Mouse (Mus musculus) naive thymus-derived CD4-positive, alpha-beta T cell, adult 2 months (primary cell): ENCODE data around the gene Tasp1.
"Not testable (repeated sequence)": the region's sequence is repeated elsewhere in the genome, so short reads cannot be mapped to it uniquely, and the experiment has no call there.

Experiments
- DNase-seq: peaks from one replicate; pipeline ENCODE4 v3.0.0-alpha.2; 2011; ENCODE audit warnings: low read depth

The Tasp1 gene

DNA sequence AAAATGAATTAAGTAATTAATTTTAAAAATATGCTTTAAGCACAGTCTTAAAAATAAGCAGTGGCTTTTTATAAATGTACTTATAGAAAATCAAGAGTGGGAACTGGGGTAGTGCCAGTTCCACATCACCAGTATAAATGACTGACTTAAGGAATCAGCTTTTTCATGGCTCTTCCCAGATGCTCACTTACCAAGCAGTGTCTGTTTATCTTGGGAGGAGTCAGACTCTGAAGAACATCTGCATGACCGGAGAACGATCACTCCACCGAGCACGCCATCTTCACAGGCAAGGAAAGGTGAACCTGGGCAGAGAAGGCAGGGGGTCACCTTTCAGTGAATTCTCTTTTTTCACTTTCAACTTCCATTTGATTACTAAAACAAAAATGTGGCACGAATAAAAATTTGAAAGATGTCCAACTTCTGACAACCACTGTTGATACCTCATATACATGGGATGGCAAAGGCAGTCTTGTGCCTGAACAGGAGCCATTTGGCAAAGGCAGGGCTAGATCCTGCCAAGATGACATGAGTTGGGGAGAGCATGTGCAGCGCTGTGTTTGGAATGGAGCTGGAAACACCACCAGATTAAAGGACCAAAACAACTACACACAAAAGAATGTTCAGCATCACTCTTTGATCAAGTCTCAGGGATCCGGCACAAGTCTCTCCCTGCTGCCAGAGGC, 182.9 kb downstream of the Tasp1 start:
- no peak for DNase-seq

- no peak for DNase-seq
Observed at GRCm38 (mm10) chr2:139878052-139878621, 188.5 kb downstream of the Tasp1 start.

DNA sequence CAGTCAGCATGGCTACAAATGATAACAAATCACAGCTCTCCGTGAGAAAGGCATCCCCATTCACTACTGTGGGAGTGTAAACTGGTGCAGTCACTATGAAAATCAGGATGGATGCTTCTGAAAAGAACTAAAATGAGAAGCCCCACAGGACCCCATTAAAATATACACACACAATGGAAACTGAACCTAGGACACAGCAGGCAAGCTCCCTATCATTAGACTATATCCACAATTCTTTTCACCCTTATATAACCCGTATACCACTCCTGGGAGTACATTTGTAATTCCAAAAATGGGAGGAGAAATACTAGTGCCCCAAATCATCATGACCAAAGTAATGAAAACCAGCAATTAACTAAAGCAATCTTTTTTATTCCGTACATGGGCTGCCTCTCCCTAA, 190.7 kb downstream of the Tasp1 start:
- no peak for DNase-seq

- no peak for DNase-seq
Observed at GRCm38 (mm10) chr2:139874173-139874572, 192.4 kb downstream of the Tasp1 start.

DNA sequence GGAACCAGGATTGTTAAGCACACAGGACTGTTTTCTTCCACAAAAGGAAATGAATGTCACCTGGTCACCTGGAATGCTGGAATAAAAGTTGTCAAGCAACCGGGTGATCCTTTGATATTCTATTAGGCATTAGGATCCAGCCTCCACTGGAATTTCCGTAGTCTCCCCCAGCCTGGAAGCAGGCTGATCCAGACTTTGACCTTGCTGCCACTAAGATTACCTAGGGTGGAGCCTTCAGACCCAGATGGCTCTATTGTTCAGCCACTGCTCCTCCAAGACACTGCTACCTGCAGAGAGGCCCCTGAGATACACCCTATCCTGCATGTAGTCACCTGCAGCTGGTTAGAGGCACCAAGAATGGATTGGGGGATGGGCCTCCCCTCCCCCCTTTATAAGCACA, 192.8 kb downstream of the Tasp1 start:
- DNase-seq, result no peak

DNA sequence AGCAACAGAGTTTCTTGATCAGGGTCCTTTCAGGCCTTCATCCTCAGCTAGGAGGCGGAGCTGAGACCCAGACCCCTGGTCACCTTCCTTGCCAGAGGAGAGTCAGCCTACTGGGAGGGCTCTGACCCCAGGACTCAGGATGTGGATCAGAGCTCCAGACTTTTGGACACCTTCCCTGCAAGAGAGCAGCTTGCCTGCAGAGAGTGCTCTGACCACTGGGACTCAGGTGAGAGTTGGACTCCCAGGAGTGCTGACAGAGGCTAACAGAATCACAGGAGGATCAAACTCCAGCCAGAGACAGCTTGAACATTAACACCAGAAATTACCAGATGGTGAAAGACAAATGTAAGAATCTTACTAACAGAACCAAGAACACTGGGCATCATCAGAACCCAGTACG, 197.5 kb downstream of the Tasp1 start:
- not testable (repeated sequence) for DNase-seq

- DNase-seq, result not testable (repeated sequence)
Observed at GRCm38 (mm10) chr2:139863396-139863795, 203.2 kb downstream of the Tasp1 start.

- DNase-seq, result no peak
Observed at GRCm38 (mm10) chr2:139860133-139860494, 206.5 kb downstream of the Tasp1 start.

DNA sequence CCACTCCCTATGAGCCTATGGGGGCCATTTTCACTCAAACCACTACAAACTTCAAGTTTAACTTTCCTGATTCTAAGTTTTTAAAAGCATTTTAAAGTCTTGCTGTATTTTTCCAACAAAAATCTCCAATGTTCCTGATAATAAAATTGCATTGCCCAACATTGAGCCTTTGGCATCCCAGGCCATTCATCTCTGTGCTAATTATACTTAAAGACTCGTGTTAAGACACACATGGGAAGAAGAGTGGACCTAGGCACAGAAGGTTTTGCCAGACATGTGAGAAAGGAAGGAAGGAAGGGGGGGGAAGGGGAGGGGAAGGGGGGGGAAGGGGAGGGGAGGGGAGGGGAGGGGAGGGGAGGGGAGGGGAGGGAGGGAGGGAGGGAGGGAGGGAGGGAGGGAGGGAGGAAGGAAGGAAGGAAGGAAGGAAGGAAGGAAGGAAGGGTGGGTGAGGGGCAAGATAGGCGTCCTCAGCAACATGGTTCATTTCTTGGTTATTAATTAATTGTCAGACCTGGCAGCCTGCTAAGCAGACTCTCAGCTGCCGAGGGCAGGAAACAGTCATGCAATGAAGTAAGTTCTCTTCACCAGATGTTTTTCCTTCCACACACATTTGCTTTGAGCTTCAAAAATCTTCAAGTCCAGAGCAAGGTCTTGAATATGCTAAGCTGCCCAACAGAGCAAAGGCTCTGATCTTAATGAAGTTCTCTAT, 207.0 kb downstream of the Tasp1 start:
- no peak for DNase-seq

DNA sequence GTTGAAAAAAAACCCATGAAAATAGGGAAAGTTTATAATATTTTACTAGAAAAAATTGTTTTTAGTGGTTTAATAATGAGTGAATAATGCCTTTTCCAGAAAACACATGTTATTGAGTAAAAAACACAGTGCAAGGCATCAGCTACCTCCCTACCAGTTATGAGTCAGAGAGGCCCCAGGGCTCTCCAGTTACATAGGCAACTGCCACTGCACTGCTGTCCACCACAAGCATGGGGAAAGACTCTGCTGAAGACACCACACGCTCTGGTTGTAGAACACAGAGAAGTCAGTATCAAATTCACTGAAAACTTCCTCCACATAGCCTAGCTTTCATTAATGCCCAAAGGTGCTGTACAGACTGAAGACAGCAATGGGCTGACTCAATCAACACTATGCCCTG, 217.0 kb downstream of the Tasp1 start:
- DNase-seq, result no peak

DNA sequence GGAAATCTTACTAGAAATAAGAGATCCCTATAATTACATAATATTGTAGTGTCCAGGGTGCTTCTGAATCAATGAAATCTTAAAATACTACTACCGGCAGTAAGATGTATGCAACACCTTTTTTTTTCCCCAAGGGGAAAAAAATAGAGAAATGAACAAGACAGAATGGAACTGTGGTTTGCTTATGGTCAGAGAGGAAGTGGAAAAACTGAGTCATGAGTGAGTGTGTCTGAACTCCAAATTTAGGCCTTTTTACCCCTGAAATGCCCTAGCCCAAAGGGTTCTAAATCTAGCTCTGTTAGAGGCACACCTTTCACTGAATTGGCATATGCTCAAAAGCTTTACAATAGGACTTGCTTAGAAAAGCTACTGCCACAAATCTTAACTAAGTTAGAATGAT, 225.2 kb downstream of the Tasp1 start:
- DNase-seq, result peak; percentile 44

- DNase-seq, result no peak
Observed at GRCm38 (mm10) chr2:139840941-139841340, 225.7 kb downstream of the Tasp1 start.

- DNase-seq, result no peak
Observed at GRCm38 (mm10) chr2:139821589-139822378, 244.8 kb downstream of the Tasp1 start.

GRCm38 (mm10) chr2:139817275-139817674, 249.3 kb downstream of the Tasp1 start:
- DNase-seq, result no peak

DNA sequence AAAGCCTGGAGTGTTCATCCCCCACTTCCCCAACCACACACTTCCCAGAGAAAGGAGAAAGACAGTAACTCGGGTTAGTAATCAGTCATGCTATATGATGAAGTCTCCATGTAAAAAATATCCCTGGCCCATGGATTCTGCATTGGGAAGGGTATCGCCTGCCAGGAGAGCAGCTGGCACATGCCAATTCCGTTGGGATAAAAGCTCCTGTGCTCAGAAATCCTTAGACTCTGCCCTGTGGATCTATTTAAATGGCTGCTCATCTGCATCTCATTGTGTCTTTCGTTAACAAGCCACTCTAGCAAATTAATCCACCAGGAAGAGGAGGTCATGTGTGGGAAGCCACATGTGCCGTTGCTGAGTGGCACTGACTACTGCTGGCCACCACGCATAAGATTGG, 258.7 kb downstream of the Tasp1 start:
- no peak for DNase-seq

GRCm38 (mm10) chr2:139804041-139804440, 262.6 kb downstream of the Tasp1 start:
- DNase-seq, result no peak

- DNase-seq, result no peak
Observed at GRCm38 (mm10) chr2:139792345-139793120, 274.1 kb downstream of the Tasp1 start.

DNA sequence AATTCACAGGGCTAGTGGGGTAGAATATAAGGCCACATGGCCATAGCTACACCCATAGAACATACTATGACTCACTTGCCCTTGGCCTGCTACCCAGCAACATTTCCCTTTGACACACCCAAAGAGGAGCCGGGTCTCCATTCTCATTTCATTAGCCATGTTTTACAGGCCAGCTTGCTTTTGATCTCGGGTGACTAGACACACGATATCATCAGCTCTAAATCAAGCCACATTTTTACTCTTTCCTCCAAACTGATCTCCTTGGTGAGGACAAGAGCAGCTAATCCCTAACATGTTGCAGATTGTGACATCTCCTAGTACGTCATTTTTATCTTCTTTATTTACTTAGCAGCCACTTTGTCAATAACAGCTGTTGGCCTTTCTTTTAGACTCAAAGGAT, 277.9 kb downstream of the Tasp1 start:
- no peak for DNase-seq

- DNase-seq, result no peak
Observed at GRCm38 (mm10) chr2:139784946-139785345, 281.7 kb downstream of the Tasp1 start.

- no peak for DNase-seq
Observed at GRCm38 (mm10) chr2:139784465-139784864, 282.1 kb downstream of the Tasp1 start.
